Mouse (Mus musculus) bone marrow, adult 2 months (tissue): Measurements from ENCODE around the gene H2-D1. TPM values are rescaled to one million over a fixed set of nuclear protein-coding genes. Genes with fewer than 3 reads are reported as not detected.
"Not testable (repeated sequence)": the region's sequence is repeated elsewhere in the genome, so short reads cannot be mapped to it uniquely, and the experiment has no call there.

ENCODE experiments used
- H3K27ac ChIP-seq: fragments of 200-500 bp; 2 replicates; pipeline ENCODE4 v1.5.1; 2012; ENCODE audit warnings: low read depth, mild to moderate bottlenecking, control low read depth, inconsistent platforms, low read length; ENCODE audit not compliant: control insufficient read depth, poor library complexity, insufficient read depth
- H3K4me1 ChIP-seq: fragments of 200-500 bp; 2 replicates; pipeline ENCODE4 v1.6.1; 2011; ENCODE audit warnings: low read length; ENCODE audit not compliant: control insufficient read depth, insufficient read depth
- H3K4me3 ChIP-seq: fragments of 200-500 bp; replicated peaks from 2 replicates; pipeline ENCODE3; 2011; ENCODE audit warnings: mild to moderate bottlenecking, low read depth, low read length, control low read depth; ENCODE audit not compliant: control insufficient read depth
- CTCF ChIP-seq: fragments of 200-500 bp; IDR thresholded peaks from 2 replicates; pipeline ENCODE4 v1.5.1; 2011; ENCODE audit warnings: low read length, control low read depth; ENCODE audit not compliant: control insufficient read depth, insufficient read depth
- POLR2A ChIP-seq: fragments of 200-500 bp; IDR thresholded peaks from 2 replicates; pipeline ENCODE4 v1.6.1; 2011; ENCODE audit warnings: low read depth, mild to moderate bottlenecking, control low read depth, low read length, borderline replicate concordance; ENCODE audit not compliant: control insufficient read depth
- WGBS: fragments of 180-500 bp; shearing (Covaris S2); methylation state at CpG from one replicate; pipeline ENCODE4 v1.1.7; 2018; 5-methylcytosine and 5-hydroxymethylcytosine counted together
- polyA plus RNA-seq: library from polyadenylated mRNA; stranded (reverse); fragments of >200 nt; gene quantifications from 2 replicates; pipeline ENCODE4 v1.2.4, GENCODE M21; 2011; ENCODE audit warnings: low replicate concordance; ENCODE audit not compliant: missing spikeins, insufficient read depth, insufficient read length

H2-D1 gene
- polyA plus RNA-seq, 1 experiment: 727 TPM

- Histone ChIP-seq H3K4me3 (no peak overlapping the region), H3K27ac (no peak overlapping the region), H3K4me1 (peaks cover 12% of the 10 kb centered on the region)
- WGBS: 89% methylated on average over 5 of the region's 5 CpGs
- TF ChIP-seq CTCF (no peak), POLR2A (no peak)
These were observed 37.1 kb upstream of the H2-D1 start for GRCm38 (mm10) chr17:35225456-35225855.

GRCm38 (mm10) chr17:35226561-35227046, 35.9 kb upstream of the H2-D1 start:
- Histone ChIP-seq H3K27ac (no peak overlapping the region), H3K4me1 (peaks cover 16% of the 10 kb centered on the region; the same call in 1 of the 2 replicates), H3K4me3 (no peak overlapping the region)
- WGBS: 68% methylated on average over 14 of the region's 14 CpGs
- TF ChIP-seq CTCF: no peak
- TF ChIP-seq POLR2A: no peak

DNA sequence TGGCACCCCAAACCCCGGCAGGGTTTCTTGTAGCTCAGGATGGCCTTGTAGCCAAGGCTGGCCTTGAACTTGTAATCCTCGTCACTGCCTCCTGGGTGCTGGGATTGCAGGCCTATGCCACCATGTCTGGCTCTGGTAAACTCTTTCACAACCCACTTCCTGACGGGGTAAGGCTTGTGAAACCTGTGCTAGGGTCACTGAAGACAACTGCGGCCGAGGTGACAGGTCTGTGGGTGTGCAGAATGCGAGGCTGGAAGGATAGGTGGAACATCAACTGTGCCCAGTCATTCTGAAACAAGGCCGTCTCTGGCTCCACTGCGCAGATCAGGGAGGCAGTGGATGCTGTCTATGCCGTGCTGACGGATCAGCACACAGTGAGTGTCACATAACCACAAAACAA, 31.5 kb upstream of the H2-D1 start:
- WGBS: 40% methylated on average over 10 of the region's 10 CpGs
- H3K27ac ChIP-seq: peak overlapping the region; percentile 82
- TF ChIP-seq POLR2A (no peak), CTCF (no peak)
- H3K4me3 ChIP-seq: peak overlapping the region; percentile 31
- H3K4me1 ChIP-seq: peaks cover 11% of the 10 kb centered on the region

DNA sequence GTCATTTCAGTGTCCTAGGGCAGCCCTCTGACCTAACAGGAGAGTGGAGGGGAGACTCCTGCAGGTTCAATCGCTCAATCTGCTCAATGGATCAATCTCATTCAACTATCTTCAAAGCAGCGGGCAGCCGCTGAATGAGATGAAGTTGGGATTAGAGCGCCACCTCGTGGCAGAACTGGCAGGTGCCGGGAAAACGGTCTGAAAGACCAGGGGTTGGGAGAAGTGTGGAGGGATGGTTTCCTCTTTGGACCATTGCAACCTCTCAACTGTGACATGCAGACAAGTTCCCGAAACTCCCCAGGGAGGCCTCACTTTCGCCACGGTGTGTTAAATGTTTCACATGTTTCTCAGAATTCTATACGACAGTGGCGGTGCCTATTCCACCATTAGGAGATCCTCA, 30.5 kb upstream of the H2-D1 start:
- no peak for TF ChIP-seq POLR2A
- TF ChIP-seq CTCF: peak; percentile 91
- H3K27ac ChIP-seq: peak overlapping the region; percentile 95
- H3K4me1 ChIP-seq: peaks cover 9% of the 10 kb centered on the region
- 3% methylated on average over 12 of the region's 12 CpGs for WGBS
- peak overlapping the region; percentile 52 for H3K4me3 ChIP-seq

- H3K4me1 ChIP-seq: peaks cover 9% of the 10 kb centered on the region
- H3K27ac ChIP-seq: peak overlapping the region; percentile 95
- WGBS: 10% methylated on average over 5 of the region's 5 CpGs
- no peak overlapping the region for H3K4me3 ChIP-seq
- TF ChIP-seq POLR2A (no peak), CTCF (no peak)
These were observed 29.9 kb upstream of the H2-D1 start for GRCm38 (mm10) chr17:35232659-35233058.

DNA sequence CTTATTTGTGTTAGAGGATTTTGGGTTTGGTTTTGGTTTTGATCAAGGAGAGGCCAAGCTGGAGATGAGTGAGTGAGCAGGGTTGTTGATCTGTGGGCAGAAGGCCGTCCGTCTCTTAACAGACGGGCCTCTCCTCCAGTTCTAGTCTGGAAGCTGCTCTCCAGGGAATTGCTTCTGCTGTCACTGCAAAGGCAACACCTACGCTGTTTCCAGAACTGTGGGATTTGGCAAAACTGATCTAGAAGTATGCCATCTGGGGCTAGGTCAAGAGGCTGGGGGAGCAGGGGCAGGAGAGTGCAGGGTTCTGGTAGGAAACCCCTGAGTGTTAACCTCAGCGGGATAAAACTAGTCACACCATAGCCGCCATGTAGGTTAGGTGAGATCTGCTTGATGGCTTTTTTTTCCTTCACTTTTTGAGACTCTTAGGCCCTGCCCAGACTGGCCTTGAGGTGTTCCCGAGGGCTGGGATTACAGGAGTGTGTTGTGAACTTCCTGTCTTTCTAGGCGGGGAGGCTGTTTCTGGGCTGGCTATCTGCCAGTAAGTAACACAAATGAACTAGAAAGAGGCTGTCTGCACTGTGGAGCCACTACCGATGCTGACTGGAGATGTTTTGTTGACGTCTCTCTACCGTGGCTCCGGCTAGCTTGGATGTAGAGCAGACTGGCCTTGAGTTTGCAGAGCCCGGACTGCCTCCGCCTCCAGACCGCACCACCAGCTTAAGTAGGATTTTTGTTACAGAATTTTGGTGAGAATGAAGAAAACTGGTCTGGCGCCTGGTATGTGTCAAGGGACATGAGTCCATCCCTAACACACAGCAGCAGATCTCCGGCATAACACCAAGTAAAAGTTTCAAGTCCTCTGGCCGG, 29.2 kb upstream of the H2-D1 start, which contains the start of gene Atp6v1g2:
Gene Atp6v1g2, plus strand, starts transcription at position 547 of the 867 bp plus-strand sequence.
- Histone ChIP-seq H3K27ac (peak within 1 kb of the TSS; percentile 95), H3K4me1 (peaks cover 9% of the 10 kb centered on the region), H3K4me3 (peak within 1 kb of the TSS; percentile 77)
- TF ChIP-seq CTCF: no peak
- no peak for TF ChIP-seq POLR2A
- 15% methylated on average over 18 of the region's 18 CpGs for WGBS

DNA sequence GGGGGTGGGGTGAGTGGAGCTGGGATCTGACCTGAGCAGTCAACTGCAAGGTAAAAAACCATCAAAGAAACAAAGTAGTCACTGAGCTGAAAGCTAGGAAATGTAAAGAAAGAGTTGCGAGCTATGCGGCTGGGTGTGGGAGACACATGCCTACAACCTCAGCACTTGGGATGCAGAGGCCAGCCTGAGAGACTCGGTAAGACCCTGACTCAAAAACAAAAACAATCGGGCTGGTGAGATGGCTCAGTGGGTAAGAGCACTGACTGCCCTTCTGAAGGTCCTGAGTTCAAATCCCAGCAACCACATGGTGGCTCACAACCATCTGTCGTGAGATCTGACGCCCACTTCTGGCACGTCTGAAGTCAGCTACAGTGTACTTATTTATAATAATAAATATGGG, 28.4 kb upstream of the H2-D1 start:
- not testable (repeated sequence) for H3K4me1 ChIP-seq
- Histone ChIP-seq H3K4me3 (peak overlapping the region; percentile 39), H3K27ac (peak overlapping the region; percentile 95; the same call in 1 of the 2 replicates)
- 44% methylated on average over 7 of the region's 7 CpGs for WGBS

DNA sequence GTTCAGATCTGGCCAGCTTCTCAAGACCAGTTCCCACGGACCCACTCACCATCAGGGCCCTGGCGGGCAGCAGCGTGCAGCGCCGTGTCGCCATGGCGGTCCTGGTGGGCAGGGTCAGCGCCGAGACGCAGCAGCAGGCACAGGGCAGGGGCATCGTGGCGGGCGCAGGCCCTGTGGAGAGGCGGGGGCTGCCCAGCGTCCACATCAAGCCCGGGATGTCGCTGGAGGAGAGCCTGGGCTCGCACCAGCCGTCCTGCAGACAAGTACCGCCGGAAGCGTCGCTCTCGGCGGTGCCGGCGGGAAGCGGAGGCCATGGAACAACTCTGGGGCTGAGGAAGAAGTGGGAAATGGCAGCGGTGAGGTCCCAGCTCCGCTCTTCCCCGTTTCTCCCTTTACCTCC, 27.6 kb upstream of the H2-D1 start:
- 3% methylated on average over 31 of the region's 31 CpGs for WGBS
- Histone ChIP-seq H3K27ac (peak overlapping the region; percentile 95), H3K4me1 (peaks cover 9% of the 10 kb centered on the region), H3K4me3 (peak overlapping the region; percentile 77)
- TF ChIP-seq POLR2A (peak; percentile 60; the same call in 1 of the 2 replicates), CTCF (0 out of 2 replicates have a peak, but pooled peaks have one; percentile 8)
